Mouse (Mus musculus): ENCODE data around the gene Izumo2.

Gene Izumo2

DNA sequence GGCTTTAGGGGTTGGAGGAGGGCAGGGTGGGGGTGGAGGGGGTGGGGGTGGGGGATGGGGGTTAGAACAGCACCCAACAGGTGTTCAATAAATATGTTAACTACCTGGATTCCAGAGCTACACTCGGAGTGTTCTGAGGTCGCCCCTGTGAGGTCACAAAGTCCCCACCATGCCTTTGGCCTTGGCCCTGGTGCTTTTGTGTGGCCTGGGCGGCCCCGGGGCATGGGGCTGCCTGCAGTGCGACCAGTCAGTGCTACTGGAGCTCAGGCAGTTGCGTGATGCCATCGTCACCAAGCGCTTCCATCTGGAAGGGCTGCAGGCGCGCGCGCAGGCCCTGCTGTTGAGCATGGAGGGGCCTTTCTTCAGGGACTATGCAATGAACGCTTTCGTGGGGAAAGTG is at the start of gene Izumo2:
Gene Izumo2 (plus strand): TSS at position 169 of the 400 bp plus-strand sequence.
- no peak for DNase-seq (ENCODE audit: inconsistent age in 2 of 2, low spot score in 1 of 2)

DNA sequence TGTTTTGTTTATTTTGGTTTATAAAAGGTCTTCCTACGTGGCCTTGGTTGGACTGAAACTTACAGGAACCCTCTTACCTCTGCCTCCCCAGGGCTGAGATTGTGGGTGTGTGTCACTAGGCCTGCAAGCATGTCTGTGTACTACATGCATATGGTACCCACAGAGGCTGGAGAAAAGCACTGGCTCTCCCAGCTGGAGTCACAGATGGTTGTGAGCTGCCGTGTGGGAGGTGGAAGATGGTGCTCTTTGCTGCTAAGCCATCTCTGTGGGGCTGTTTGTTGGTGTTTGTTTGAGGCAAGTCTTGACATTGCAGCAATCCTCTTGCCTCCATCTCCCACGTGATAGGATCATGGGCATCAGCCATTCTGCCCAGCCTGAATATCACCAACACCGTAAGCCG is 47.3 kb upstream of the Izumo2 start:
- no peak for DNase-seq (ENCODE audit: inconsistent age in 2 of 2, low spot score in 1 of 2)

DNA sequence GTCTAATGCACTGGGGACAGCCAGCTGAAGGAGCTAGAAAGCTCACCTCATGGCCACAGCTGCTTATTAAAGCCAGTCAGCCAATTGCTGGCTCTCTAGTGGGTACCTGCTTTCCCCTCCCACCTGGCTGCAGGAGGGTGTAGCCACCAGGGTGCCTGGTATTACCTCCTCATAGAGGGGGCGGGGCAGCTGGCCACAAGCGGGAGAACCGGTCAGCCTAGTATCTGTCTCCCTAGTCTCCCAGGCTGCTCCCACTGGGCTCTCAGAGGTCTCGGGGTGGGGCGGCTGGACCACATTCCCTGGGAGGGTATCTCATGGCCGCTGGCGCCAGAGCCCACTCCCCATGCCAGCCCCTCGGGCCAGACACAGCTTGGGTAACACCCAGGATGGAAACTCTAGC is 46.4 kb upstream of the Izumo2 start:
- DNase-seq (ENCODE audit: inconsistent age in 2 of 2, low spot score in 1 of 2), result no peak

DNA sequence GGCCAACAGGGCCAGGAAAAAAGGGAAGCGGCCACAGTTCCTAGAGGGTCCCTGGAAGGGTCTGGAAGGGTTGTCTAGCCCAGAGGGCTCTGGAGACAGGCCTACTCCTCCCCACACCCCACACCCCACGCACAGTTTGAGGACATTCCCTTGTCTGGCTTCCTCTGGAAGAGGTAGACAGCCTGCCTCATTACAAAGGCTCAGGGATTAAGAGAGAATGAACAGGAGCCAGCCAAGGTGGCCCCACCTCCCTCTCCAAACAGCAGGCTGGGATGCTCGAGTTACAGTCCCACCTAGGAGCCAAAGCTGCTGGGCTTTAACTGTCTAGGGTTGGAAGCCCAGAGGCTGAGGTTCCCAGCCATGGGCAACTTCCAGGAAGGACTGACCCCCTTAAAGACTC is 46.0 kb upstream of the Izumo2 start:
- no peak for DNase-seq (ENCODE audit: inconsistent age in 2 of 2, low spot score in 1 of 2)

DNA sequence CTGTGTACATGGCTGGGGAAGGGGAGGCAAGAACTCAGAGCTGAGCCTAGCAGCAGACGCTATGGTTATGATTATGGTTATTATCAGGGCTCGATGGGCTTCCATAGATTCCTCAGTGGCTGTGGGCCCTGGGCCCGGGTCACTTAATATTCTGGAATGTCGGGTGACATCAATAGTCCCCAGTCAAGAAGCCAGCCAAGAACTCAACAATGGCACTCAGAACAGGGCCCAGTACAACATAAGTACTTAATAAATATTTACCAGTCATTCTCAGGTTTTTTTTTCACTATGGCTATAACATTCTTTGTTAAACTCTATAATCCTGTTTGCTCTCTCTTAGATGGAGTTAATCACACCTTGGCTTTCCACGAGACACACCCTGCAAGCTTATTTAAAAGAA is 45.0 kb upstream of the Izumo2 start:
- no peak for DNase-seq (ENCODE audit: inconsistent age in 2 of 2, low spot score in 1 of 2)

DNA sequence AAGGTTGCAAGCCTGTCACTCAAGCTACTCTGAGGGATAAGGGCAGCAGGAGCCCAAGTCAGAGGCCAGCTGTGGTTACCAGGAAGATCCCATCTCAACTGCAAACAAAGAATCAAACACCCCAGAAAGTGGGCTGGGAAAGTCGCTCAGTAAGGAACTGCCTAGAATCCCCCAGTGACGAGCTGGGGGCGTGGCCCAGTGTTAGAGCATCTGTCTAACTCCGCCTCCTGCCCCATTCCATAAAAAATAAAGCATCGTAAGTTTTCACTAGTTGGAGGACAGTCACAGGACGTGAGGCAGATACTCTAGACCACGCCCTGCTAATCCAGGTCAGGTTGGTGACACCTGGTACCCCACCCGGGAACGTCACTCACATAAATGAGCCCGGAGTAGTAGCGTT is 43.8 kb upstream of the Izumo2 start:
- no peak for DNase-seq (ENCODE audit: inconsistent age in 2 of 2, low spot score in 1 of 2)

DNA sequence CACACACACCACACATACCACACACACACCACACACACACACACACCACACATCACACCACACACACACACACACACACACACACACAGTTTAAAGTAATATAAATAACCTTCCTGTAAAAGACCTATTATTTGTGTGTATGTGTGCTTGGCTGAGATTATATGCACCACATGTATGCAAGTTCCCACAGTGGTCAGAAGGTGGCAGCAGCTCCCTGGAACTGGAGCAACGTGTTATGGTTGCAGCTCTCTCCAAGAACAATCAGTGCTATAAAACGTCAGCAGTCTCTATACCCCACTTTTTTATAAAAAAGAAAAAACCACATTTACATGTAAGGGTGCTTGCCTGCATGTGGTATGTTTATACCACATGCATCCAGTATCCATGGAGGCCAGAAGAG is 42.1 kb upstream of the Izumo2 start:
- DNase-seq (ENCODE audit: inconsistent age in 2 of 2, low spot score in 1 of 2), result no peak

DNA sequence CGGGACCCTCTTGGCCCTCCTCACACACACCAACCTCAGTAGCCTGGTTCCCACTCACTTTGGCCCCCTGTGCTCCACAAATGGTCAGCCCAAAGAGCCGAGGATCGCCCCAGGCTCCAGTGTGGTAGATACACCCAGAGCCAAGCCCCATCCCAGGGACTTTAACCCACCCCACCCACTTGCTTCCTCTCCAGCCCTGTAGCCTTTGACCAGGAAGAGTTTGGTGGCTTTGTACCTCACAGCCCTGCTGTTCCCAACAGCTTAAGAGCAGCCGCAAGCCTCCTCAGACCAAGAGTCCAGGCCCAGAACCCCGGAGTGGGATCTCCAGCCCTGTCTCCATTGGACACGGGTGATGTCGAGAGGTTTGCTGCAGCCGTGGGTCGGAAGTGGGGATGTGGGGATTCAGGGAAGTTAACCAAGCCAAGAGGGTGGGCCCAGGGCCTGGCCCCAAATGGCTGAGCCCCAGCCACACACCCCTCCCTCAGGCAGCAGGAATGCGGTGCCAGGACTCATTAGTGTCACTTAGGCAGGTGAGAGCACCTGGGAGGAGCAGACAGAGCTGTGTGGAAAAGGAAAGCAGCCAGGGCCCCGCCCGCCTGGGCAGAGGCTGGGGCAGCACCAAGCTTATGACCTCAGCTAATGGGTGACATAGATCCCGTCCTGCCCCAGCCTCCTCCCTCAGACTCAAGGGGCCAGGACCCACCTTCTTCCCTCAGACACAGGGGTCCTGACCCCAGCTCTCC is 40.4 kb upstream of the Izumo2 start:
- no peak for DNase-seq (ENCODE audit: inconsistent age in 2 of 2, low spot score in 1 of 2)

DNA sequence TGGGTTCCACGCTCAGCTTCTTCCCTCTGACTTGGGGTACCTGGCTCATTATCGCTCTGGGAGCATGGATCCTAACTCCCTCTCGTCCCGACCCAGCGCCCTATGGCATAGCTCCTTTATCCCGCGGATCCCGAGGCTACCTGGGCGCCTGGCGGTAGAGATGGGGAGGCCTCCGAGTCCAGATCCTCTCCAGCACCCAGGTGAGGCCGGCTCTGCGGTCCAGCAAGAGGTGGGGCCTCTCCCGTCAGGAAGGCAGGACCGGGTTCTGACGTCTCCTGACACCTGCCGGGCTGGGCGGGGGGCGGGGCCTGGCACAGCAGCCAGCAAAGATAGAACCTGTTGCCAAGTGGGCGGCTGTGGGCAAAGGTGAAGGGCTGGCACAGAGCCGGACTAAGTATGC is 39.4 kb upstream of the Izumo2 start:
- DNase-seq (ENCODE audit: inconsistent age in 2 of 2, low spot score in 1 of 2), result no peak

DNA sequence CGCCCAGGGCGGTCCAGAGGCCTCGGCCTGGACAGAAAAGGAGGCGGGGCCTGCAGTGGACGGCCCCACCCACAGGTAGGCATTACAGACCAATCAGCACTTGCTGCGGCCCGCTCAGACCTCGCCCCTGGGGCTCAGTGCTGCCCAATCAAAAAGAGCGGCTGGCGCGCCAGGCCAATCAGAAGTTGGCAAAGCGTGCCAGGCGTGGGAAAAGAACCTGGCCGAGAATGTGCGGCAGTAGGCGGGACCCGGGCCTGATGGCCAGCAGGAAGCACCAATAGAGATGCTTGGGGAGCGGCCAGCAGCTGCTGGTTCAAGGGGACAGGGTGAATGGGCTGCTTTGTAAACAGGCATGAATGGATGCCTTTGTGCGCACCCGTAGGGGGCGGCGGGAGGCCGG is 37.7 kb upstream of the Izumo2 start, which contains the start of gene Myh14:
Gene Myh14 (minus strand): TSS at position 41 of the 400 bp plus-strand sequence.
- DNase-seq (ENCODE audit: inconsistent age in 2 of 2, low spot score in 1 of 2), result peak; percentile 95 to 97

DNA sequence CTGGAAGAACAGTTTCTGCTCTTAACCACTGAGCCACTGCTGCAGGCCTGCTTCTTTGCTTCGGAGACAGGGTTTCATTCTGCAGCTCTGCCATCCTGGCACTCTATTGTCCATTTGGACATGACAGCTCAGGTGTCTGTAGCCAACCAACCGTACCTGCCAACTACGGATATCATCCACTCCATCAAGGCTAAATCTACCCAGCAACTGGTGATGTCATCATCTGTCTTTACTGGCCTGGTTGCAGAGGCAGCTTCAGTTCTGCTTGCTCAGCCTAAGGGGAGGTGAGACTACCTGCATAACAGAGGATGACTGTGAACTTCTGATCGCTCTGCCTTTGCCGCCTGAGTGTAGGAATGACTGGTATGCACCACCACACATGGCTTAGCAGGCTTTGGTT is 36.3 kb upstream of the Izumo2 start:
- no peak for DNase-seq (ENCODE audit: inconsistent age in 2 of 2, low spot score in 1 of 2)

DNA sequence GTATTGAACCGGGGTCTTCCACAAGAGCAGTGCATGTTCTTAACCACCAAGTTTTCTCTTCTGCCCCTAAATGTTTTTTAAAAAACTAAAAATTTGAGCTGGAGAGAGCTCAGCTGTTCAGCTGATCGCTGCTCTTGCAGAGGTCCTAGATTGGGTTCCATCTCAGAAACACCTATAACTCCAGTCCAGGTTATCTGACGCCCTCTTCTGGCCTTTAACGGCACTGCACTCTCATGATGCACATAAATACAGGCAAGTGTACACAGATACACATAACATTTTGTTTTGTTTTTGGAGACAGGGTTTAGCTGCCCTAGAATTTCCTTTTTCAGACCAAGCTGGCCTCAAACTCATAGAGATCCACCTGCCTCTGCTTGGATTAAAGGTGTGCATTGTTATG is 34.0 kb upstream of the Izumo2 start:
- no peak for DNase-seq (ENCODE audit: inconsistent age in 2 of 2, low spot score in 1 of 2)

DNA sequence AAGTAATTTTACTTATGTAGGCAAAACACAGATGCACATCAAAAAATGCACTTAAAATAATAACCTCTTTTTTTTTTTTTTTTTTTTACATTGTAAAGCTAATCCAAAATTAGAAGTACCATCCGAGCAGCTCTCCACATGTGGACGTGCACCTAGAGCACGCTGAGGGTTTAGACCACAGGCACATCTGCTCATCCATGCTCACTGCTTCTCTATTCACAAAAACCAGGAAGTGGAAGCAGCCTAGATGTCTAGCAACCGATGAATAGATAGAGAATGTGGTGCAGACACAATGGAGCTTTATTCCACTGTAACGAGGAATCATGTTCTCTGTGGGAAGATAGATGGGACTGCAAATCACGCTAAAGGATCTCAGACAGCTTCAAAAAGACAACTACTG is 33.4 kb upstream of the Izumo2 start:
- DNase-seq (ENCODE audit: inconsistent age in 2 of 2, low spot score in 1 of 2), result no peak

DNA sequence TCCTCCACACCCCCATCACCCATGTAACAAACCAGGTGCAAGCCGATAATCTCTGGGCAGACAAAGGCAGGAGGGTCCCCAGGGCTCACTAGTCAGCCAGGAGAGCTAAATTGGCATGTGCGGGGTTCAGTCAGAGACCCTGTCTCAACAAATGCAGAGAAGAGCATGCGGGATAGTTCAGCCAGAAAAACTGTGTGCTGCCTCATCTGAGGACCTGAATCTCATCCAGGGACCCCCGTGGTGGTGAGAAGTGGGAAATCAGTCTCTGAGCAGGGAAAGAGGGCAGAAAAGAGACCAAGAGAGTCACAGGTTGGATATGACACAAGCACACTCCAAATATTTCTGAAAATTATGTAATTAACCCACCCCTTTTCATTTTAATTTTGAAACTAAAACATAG is 32.4 kb upstream of the Izumo2 start:
- DNase-seq (ENCODE audit: inconsistent age in 2 of 2, low spot score in 1 of 2), result no peak

DNA sequence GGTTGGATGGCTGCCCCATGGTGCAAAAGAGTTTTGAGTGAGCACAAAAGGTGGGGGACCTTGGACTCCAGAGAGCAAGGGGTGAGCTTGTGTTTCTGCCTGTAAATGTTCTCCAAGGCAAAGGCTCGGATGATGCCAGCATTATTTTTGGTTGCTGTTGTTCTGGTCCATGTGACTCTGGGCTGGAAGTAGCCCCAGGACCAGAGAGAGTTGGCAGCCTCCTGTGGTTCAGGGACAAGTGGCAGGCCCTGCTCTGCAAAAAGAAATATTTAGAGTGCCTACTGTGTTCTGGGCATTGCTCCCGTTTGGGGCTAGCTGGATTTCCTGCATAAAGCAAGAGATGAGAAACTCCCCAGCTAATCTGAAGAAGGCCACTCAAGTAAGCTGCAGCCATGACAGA is 31.9 kb upstream of the Izumo2 start:
- no peak for DNase-seq (ENCODE audit: inconsistent age in 2 of 2, low spot score in 1 of 2)

DNA sequence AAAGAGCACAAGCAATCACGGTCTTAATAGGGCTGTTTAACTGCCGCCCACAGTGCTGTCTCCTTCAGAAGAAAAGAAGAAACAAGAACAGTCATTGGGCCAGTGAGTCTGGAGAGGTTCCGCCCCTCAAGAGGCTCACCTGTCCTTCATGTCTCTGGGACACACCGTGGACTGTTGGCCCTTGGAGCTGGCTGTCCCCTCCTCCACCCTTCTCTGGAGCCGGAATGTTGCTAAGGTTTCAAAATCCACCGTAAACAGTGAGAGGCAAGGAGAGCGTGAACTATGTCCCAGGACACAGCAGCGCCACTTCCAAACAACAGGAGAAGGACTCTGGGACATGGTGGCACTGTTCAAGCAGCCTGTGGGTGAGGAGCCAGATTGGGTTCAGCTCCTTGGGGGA is 24.9 kb upstream of the Izumo2 start:
- no peak for DNase-seq (ENCODE audit: inconsistent age in 2 of 2, low spot score in 1 of 2)

DNA sequence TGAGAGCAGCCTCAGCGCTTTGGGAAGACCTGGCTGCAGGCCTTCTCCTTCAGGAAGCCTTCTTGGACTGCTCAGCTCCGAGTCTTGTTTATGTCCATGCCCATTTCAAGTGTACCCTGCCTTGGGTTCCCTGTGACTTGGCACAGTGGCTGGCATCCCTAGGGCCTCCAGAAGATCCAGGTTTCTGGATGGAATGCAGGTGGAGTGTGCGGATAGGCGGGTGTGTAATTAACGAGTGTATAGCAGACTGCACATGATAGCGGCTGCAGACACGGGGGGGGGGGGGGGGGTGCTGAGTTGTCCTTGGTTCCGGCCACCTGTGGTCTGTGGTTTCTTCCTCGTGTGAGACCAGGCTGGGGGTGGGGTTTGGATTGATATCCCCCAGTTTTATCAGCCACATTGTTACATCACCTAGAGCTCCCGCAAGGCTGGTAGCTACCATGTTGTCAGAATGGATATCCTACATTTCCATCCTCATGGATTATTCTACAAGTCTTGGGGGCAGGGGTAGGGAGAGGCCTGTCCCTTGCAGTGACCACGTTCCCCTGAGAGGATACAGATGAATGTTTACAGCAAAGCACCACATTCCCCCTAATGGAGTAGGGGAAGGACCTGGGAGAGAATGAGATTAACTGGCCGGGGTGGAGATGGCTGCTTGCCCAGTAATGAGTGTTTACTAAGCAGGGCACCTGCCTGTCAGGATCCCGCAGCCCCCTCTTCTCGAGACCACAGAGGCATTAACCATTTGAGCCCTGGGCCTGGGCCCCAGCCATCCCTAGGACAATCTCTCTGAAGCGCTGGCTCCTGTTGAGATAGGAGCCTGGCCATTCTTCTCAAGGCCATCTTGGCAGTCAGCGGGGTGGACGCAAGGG is 22.8 kb upstream of the Izumo2 start:
- peak in 1 of 2 experiments; percentile 60 for DNase-seq (ENCODE audit: inconsistent age in 2 of 2, low spot score in 1 of 2)

DNA sequence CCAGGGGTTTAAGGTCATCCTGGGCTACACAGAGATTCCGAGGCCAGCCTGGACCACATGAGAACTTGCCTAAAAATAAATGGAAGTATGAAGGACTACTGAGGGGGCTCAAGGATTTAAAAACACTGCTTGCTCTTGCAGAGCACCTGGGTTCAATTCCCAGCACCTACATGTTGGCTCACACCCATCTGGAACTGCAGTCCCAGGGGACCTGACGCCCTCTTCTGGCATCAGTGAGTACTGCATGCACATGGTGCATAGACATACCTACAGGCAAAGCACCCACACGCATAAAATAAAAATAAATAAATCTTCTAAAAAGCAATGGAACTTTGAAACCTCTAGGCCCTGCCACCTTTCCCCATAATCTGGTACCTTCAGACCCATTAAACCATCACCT is 19.7 kb upstream of the Izumo2 start:
- no peak for DNase-seq (ENCODE audit: inconsistent age in 2 of 2, low spot score in 1 of 2)

DNA sequence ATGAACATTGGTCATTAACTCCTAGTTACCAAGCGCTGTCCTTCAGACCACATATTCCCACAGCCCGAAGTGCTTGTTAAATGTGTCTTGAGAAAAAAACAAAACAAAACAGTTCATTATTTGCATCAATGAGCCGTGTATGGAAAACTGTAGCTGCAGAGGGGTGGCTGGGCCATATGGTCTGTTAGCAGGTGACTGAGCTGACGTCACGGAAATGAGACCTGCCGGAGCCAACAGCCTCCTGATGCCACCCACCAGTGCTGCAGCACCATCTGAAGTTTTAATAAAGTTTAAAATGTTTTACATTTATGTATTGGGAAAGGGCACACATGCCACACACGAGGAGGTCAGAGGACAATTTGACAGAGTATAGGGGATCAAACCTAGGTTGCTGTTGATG is 19.2 kb upstream of the Izumo2 start:
- DNase-seq (ENCODE audit: inconsistent age in 2 of 2, low spot score in 1 of 2), result no peak

DNA sequence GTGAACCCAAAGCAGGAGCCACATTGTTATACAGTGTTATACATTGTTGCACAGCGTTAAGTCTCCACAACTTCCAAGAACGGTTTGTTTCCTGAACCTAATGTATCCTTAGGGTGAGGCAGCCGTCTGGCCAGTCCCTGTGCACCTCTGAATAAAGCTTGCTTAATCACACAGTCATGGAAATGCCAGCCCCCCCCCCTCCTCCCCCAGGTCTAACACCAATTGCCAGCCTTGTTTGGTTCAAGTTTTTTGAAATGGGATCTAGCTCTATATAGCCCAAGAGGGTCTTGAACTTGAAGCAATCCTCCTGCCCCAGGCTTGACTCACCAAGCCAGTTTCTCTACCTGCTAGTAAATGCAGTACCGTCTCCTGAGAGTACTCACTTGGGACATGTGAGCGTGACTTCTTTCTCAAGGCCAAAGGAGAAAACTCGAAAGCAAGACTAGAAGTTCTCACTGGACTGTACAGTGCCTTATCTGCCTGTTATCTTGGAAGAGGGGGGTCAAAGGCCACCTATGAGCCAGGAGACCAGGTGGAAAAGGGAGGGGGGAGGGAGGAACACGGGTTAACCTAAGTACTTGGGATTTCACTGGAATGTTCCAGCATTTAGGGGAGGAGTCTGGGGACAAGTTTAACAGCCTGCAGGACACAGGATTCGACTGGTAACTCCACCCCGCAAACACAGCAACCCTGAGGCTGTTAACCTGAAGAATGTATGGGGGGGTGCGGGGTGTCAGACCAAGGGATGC is 14.9 kb upstream of the Izumo2 start:
- no peak for DNase-seq (ENCODE audit: inconsistent age in 2 of 2, low spot score in 1 of 2)

DNA sequence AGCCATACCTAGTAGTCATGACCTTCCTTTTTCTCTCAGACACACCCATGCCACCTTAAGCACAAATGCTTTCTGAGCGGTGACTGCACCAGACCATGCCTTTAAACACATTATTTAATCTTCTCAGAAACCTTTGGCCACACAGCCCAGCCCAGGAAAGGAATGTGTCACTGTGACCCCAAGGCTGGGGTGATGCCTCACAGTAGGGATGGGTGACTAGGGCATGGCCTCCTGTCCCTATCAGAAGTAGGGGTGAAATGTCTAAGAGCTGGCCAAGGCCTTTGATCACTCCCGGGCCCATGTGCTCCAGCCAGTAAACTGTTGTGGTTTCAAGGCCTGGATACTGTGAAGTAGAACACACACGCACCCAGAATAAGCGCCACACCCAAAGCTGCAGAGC is 13.3 kb upstream of the Izumo2 start:
- DNase-seq (ENCODE audit: inconsistent age in 2 of 2, low spot score in 1 of 2), result no peak

Measured in adrenal gland, adult (tissue).